Mouse (Mus musculus) lung, postnatal 14 days (tissue): ENCODE data around the gene Olfr1009.
"Not testable (repeated sequence)": the region's sequence is repeated elsewhere in the genome, so short reads cannot be mapped to it uniquely, and the experiment has no call there.

Source experiments
- DNase-seq: peaks from one replicate; pipeline ENCODE4 v3.0.0; 2021

Olfr1009 gene

DNA sequence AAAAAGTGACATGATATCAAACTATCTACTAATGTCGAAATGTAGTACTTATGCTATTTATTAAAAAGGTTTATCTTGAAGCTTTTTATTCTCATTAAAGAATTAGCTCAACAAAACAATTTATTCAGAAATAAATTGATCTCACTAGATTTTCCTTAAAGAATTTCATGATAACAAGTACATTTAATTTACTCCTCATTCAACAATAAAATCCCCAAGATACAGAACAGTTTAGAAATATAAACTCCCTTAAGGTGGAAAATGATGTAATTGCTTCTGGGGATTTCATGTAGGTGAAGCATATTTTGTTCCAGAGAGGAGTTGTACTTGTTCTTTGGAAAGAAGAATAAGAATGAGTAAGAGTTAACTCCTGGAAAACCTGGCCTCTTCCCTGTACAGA, at the start of gene Olfr1009:
Gene Olfr1009, plus strand, starts transcription at position 301 of the 400 bp plus-strand sequence.
- DNase-seq = no peak

DNA sequence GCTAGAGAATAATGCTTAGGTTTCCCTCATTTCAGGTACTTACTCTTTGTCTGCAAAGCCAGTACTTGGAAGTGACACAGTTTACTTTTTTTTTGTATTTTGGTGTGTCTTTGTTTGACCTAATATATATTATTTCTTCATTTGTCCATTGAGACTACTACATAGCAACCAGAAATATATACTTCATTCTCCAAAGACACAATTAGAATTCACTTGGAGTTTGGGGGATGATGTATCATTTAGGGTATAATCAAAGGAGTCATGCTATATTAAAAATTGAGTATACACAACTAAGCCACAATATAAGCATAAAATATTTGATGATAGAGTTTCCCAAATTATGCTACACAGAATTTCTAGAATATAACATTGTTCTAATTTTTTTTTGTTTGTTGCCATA, 36.6 kb upstream of the Olfr1009 start, which contains the start of gene Olfr1006:
Gene Olfr1006, minus strand, starts transcription at position 101 of the 400 bp plus-strand sequence.
- no peak for DNase-seq

DNA sequence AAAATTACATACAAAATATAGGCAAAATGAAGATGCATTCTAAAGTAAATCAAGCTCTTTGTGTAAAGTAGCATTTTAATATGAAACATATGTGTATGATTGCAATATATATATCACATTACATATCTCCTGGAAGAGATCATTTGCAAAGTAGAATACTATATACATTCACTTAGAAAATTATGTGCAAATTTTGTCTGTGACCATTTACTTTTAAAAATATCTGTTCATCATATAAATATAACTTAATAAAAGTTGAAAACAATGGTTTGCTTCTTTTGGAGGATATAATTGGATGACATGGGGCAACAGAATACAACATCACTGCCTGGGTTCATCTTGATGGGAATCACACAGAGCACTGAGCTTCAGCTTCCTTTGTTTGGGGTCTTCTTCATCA, 26.1 kb upstream of the Olfr1009 start, which contains the start of gene Olfr1008:
Gene Olfr1008, plus strand, starts transcription at position 301 of the 400 bp plus-strand sequence.
- DNase-seq = no peak

DNA sequence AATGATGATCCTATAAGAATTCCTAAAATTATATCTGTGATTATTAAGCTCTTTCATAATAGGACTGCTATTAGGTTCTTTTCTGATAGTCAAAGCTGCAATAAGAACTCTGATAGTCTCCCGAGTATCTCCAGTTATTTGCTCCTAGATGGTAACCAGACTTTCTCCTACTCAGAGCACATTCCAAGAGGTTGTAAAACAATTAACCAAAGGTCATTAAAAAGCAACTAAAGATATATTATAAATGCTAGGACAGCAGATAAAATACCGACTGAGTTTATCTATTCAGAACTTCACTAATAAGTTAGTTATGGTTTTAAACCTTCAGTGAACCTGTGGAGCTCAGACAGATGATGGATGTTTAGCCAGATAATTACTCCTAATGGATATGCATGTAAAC, 4.5 kb upstream of the Olfr1009 start:
- not testable (repeated sequence) for DNase-seq

DNA sequence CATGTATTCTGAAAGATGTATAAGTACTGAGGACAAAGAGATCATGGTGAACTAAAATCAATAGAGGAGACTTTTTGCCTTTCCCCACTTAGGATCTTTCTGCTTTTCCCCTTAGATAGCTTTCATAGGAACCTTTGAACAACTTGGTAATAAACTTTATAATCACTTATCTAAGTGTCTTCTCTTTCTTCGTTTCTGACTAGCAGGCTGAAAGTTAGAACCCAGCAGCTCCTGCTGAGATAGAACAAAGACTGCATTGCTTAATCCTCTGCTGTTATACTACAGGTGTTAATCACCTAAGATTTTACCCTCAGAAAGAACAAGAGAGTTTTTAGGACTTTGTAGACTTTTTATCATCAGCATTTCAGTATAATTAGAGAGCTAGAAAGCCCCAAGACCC, 4.1 kb upstream of the Olfr1009 start:
- DNase-seq = no peak

DNA sequence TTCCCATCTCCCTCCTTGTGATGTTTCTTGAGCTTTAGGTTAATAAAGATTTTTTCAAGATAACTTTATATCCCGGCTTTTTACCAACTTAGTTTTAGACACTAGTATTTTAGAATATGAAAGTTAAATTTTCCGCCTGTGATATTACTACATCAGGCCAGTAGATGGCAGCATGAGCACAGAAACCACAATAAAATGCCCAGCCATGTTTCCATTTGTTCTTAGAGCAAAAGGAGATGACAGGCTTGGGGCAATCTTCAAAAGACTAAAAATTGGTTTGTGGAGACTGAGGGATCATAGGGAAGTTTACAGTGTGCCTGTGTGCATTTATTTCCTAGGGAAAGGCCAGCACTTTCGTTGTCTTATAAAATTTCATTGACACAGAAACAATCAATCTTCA, 10.6 kb downstream of the Olfr1009 start:
- DNase-seq = no peak

DNA sequence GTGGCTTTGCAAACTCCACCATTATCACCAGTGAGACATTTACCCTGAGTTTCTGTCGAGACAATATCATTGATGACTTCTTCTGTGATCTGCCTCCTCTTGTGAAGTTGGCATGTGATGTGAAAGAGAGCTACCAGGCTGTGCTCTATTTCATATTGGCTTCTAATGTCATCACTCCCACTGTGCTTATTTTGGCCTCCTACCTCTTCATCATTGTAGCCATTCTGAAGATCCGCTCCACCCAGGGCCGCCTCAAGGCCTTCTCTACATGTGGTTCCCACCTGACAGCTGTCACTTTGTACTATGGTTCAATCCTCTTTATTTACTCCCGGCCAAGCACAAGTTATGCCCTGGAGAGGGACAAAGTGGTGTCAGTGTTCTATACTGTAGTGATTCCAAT, 38.6 kb downstream of the Olfr1009 start:
- DNase-seq = no peak

DNA sequence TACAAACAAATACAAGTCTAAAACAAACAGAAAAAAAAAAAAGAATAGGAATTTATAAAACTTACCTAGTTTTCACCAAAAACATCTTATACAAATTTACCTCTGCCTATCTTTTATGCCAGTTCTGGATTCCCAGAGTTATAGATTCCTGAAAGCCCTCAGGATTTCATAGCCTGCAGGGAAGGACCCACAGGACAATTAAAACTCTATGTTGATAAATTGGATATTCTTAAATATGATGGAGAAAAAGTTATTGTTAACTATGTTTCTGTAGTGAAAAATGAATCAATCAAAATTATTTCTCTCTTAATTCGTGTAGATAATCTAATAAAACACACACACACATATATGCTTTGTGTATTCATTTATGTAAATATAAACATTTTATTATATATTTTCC, 47.4 kb downstream of the Olfr1009 start, which contains the start of gene Olfr1012:
Gene Olfr1012, minus strand, starts transcription at position 101 of the 400 bp plus-strand sequence.
- DNase-seq = no peak

DNA sequence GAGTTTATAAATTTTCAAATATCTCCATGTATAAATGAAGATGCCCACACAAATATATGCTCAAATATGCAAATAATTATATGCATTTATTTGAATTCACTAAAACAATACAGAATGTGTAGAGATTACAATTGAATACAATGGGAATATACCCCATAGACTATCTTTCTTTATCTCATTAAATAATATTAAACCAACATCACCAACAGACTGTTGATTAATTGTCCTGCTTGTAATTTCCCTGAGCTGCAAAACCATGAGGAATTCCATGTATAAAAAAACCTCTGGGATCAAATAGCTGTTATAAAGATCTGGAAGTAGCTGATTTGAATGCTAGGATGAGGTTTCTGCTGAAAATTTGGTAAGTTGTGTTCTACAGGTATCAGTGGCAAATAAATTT, 51.6 kb downstream of the Olfr1009 start, which contains the start of gene Olfr1013:
Gene Olfr1013, plus strand, starts transcription at position 301 of the 400 bp plus-strand sequence.
- DNase-seq = no peak

DNA sequence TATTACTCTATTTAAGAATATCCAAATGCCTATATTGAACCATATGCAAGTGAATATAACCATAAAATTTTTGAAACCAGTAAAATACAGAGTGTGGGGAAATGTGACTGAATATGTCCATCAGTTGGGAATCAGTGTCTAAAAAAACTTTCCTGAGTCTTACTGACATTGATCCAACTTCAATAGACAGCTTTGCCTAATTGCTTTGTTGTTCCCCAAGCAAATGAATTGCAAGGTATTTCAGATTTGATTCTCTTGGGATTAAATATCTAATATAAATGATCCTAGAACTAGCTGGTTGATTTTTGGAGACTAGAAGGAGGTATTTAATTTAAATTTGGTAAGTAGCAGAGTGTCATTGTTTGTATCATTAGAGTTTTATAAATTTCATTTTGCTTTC, 57.2 kb downstream of the Olfr1009 start, which contains the start of gene Olfr1014:
Gene Olfr1014, plus strand, starts transcription at position 301 of the 400 bp plus-strand sequence.
- no peak for DNase-seq
